Mouse (Mus musculus): Measurements from ENCODE around the gene Galk2. TPM values are rescaled to one million over a fixed set of nuclear protein-coding genes. Genes with fewer than 3 reads are reported as not detected.

The Galk2 gene
- polyA plus RNA-seq, 1 experiment from 2014 or later: 33.7 TPM

DNA sequence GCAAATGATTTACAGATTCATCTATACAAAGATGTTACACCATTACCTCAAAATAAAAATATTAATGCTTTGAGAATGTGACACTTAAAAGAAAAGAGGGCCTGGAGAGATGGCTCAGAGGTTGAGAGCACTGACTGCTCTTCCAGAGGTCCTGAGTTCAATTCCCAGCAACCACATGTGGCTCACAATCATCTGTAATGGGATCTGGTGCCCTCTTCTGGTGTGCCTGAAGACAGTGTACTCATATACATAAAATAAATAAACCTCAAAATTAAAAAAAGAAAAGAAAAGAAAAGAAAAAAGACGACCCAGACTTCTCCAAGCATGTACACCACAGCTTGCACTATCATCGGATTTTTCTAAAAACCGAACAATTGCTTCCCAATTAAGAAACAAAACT, 1.2 kb upstream of the Galk2 start:
- peaks cover 24% of the 10 kb centered on the region for H3K4me1 ChIP-seq
- WGBS: 35% methylated on average over 3 of the region's 3 CpGs
- ATAC-seq (ENCODE audit: extremely low read depth, insufficient number of reproducible peaks, low FRiP score, low TSS enrichment): no peak
- no peaks in the 10 kb centered on the region for H3K27me3 ChIP-seq (replicated peaks)
- no peaks in the 10 kb centered on the region for H3K36me3 ChIP-seq
- H3K4me2 ChIP-seq: peak overlapping the region; percentile 86
- peak overlapping the region; percentile 89 for H3K4me3 ChIP-seq
- H3K27ac ChIP-seq (replicated peaks): no peak overlapping the region
- H3K9ac ChIP-seq: peak overlapping the region; percentile 99
- no peaks in the 10 kb centered on the region for H3K9me3 ChIP-seq

DNA sequence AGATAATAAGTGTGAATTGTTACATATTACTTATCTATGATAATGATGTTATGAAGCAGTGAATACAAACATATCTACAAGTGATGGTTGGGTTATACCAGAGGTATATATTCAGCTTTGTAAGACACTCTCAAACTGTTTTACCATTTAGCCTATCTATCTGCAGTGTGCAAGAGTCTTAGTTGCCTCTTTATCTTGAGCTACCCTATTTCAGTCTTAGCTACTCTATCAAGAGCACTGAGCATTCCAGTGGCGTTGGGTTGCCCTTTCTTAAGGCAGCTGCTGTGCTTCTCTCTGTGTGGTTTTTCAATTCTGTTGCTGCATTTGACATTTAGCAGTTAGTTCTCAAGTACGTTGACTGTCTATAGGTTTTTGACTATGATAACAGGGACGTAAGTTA, 4.9 kb downstream of the Galk2 start:
- H3K4me2 ChIP-seq: no peak overlapping the region
- no peak overlapping the region for H3K9ac ChIP-seq
- H3K27ac ChIP-seq (replicated peaks): no peak overlapping the region
- H3K9me3 ChIP-seq: no peaks in the 10 kb centered on the region
- no peak overlapping the region for H3K4me3 ChIP-seq
- no peaks in the 10 kb centered on the region; the same call in 1 of the 2 replicates for H3K36me3 ChIP-seq
- peaks cover 16% of the 10 kb centered on the region for H3K4me1 ChIP-seq
- no peak for ATAC-seq (ENCODE audit: extremely low read depth, insufficient number of reproducible peaks, low FRiP score, low TSS enrichment)
- WGBS: 53% methylated on average over 3 of the region's 3 CpGs
- no peaks in the 10 kb centered on the region for H3K27me3 ChIP-seq (replicated peaks)

DNA sequence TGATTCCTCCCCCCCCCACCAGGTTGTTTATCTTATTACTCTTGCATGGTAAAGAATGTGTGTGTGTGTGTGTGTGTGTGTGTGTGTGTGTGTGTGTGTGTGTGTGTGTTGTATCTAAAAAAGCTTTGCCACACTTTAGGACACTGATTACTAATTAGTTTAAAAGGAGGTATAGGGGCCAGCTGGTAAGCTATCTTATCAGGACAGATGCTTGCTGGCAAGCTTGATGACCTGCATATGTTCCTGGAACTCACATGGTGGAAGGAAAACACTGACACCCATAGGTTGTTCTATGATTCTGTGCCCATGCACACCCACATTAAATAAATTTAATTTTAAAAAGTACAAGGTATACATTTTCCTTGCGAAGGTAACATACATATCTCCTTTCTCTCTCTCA, 5.6 kb downstream of the Galk2 start:
- Histone ChIP-seq H3K27me3 (replicated peaks) (no peaks in the 10 kb centered on the region), H3K9me3 (no peaks in the 10 kb centered on the region), H3K4me1 (peaks cover 16% of the 10 kb centered on the region), H3K9ac (no peak overlapping the region), H3K4me2 (no peak overlapping the region), H3K36me3 (peaks cover 4% of the 10 kb centered on the region), H3K4me3 (no peak overlapping the region), H3K27ac (replicated peaks) (no peak overlapping the region)
- ATAC-seq (ENCODE audit: extremely low read depth, insufficient number of reproducible peaks, low FRiP score, low TSS enrichment): no peak
- 91% methylated on average over 1 of the region's 1 CpGs for whole genome bisulfite sequencing

DNA sequence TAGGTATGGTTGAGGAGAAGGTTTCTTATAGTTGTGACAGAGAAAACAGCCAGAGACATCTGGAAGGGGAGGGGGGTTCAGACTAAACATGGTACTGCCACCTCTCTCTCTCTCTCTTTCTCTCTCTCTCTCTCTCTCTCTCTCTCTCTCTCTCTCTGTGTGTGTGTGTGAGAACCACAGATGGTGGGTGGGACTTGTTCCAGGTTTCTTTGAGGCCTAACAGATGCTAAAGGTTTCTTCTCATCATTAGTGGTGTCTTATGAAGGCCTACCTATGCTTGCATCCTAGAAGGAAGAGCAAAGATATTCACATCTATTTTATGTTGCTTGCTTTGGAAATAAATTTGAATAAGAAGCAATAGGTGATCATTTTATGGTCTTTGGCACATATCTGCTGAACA, 6.7 kb downstream of the Galk2 start:
- H3K27me3 ChIP-seq (replicated peaks): no peaks in the 10 kb centered on the region
- H3K4me3 ChIP-seq: peak overlapping the region; percentile 74
- no peak for ATAC-seq (ENCODE audit: extremely low read depth, insufficient number of reproducible peaks, low FRiP score, low TSS enrichment)
- peaks cover 16% of the 10 kb centered on the region for H3K4me1 ChIP-seq
- H3K4me2 ChIP-seq: peak overlapping the region; percentile 75
- H3K27ac ChIP-seq (replicated peaks): no peak overlapping the region
- no peaks in the 10 kb centered on the region for H3K9me3 ChIP-seq
- H3K36me3 ChIP-seq: peaks cover 4% of the 10 kb centered on the region
- H3K9ac ChIP-seq: peak overlapping the region; percentile 78

GRCm38 (mm10) chr2:125866058-125866740, 7.3 kb downstream of the Galk2 start:
- WGBS: 3% methylated on average over 23 of the region's 23 CpGs
- H3K36me3 ChIP-seq: peaks cover 4% of the 10 kb centered on the region
- ATAC-seq (ENCODE audit: extremely low read depth, insufficient number of reproducible peaks, low FRiP score, low TSS enrichment): no peak; the same call in 1 of the 2 replicates
- H3K4me3 ChIP-seq: peak overlapping the region; percentile 74
- H3K9me3 ChIP-seq: no peaks in the 10 kb centered on the region
- H3K4me2 ChIP-seq: peak overlapping the region; percentile 75
- H3K27me3 ChIP-seq (replicated peaks): no peaks in the 10 kb centered on the region
- no peak overlapping the region; the same call in 1 of the 2 replicates for H3K27ac ChIP-seq (replicated peaks)
- H3K9ac ChIP-seq: peak overlapping the region; percentile 78
- peaks cover 16% of the 10 kb centered on the region for H3K4me1 ChIP-seq

DNA sequence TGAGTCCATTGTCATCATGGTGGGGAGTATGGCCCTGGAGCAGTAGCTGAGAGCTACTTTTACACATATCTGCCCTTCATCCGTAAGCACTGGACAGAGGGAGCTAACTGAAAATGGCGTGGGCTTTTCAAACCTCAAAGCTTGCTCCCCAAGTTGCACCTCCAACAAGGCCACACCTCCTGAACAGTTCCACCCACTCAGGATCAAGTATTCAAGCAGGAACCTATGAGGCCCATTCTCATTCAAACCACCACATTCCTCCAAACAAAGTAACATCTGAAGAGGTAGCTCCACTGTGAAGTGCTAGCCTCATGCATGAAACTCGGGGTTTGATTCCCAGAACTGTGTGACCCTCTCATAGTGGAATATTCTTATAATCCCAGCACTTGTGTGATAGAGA, 9.4 kb downstream of the Galk2 start:
- Histone ChIP-seq H3K4me3 (no peak overlapping the region), H3K9me3 (no peaks in the 10 kb centered on the region), H3K4me1 (peaks cover 16% of the 10 kb centered on the region), H3K27ac (replicated peaks) (no peak overlapping the region), H3K27me3 (replicated peaks) (no peaks in the 10 kb centered on the region), H3K36me3 (peaks cover 7% of the 10 kb centered on the region), H3K4me2 (no peak overlapping the region), H3K9ac (no peak overlapping the region)
- WGBS: 71% methylated on average over 3 of the region's 3 CpGs
- ATAC-seq (ENCODE audit: extremely low read depth, insufficient number of reproducible peaks, low FRiP score, low TSS enrichment): no peak

- H3K36me3 ChIP-seq: peaks cover 7% of the 10 kb centered on the region
- WGBS: 82% methylated on average over 3 of the region's 3 CpGs
- H3K27ac ChIP-seq (replicated peaks): no peak overlapping the region
- no peak overlapping the region for H3K9ac ChIP-seq
- no peak for ATAC-seq (ENCODE audit: extremely low read depth, insufficient number of reproducible peaks, low FRiP score, low TSS enrichment)
- peaks cover 16% of the 10 kb centered on the region for H3K4me1 ChIP-seq
- no peaks in the 10 kb centered on the region for H3K9me3 ChIP-seq
- H3K27me3 ChIP-seq (replicated peaks): no peaks in the 10 kb centered on the region
- H3K4me3 ChIP-seq: no peak overlapping the region
- H3K4me2 ChIP-seq: no peak overlapping the region
Observed at GRCm38 (mm10) chr2:125870159-125870558, 11.2 kb downstream of the Galk2 start.

GRCm38 (mm10) chr2:125885891-125886576, 27.1 kb downstream of the Galk2 start:
- H3K27ac ChIP-seq (replicated peaks): no peak overlapping the region
- no peaks in the 10 kb centered on the region for H3K36me3 ChIP-seq
- no peak overlapping the region for H3K9ac ChIP-seq
- H3K4me3 ChIP-seq: no peak overlapping the region
- no peak overlapping the region for H3K4me2 ChIP-seq
- no peaks in the 10 kb centered on the region for H3K27me3 ChIP-seq (replicated peaks)
- no peaks in the 10 kb centered on the region for H3K4me1 ChIP-seq
- 0 out of 2 replicates have a peak, but pooled peaks cover 2% of the 10 kb centered on the region for H3K9me3 ChIP-seq
- ATAC-seq (ENCODE audit: extremely low read depth, insufficient number of reproducible peaks, low FRiP score, low TSS enrichment): no peak
- WGBS: 76% methylated on average over 4 of the region's 4 CpGs

DNA sequence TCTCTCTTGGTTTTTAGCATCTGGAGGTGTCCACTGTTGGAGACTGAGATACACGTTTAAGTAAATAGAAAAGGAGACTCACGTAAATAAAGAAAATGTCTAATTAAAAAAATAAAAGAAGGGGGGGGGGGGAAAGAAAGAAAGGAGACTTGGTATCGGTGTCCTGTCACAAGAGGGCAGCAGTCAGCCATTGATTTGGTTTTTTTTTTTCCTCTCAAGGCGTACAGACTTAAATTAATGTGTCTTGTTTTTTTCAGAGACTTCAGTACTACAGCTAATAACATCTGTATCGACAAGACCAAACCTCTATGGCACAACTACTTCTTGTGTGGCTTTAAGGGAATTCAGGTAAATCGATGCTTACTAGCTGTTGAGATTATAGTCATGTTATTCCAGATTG, 34.2 kb downstream of the Galk2 start:
- Histone ChIP-seq H3K27me3 (replicated peaks) (no peaks in the 10 kb centered on the region), H3K36me3 (peaks cover 10% of the 10 kb centered on the region), H3K27ac (replicated peaks) (no peak overlapping the region), H3K4me3 (no peak overlapping the region), H3K9ac (no peak overlapping the region), H3K4me2 (no peak overlapping the region), H3K9me3 (no peaks in the 10 kb centered on the region), H3K4me1 (no peaks in the 10 kb centered on the region)
- no peak for ATAC-seq (ENCODE audit: extremely low read depth, insufficient number of reproducible peaks, low FRiP score, low TSS enrichment)
- 42% methylated on average over 6 of the region's 6 CpGs for WGBS

- Histone ChIP-seq H3K9me3 (no peaks in the 10 kb centered on the region), H3K36me3 (peaks cover 13% of the 10 kb centered on the region), H3K4me2 (no peak overlapping the region), H3K9ac (no peak overlapping the region), H3K27me3 (replicated peaks) (no peaks in the 10 kb centered on the region), H3K4me3 (no peak overlapping the region), H3K4me1 (no peaks in the 10 kb centered on the region; the same call in 1 of the 2 replicates), H3K27ac (replicated peaks) (no peak overlapping the region)
- ATAC-seq (ENCODE audit: extremely low read depth, insufficient number of reproducible peaks, low FRiP score, low TSS enrichment): no peak
- 85% methylated on average over 4 of the region's 4 CpGs for WGBS
Observed at GRCm38 (mm10) chr2:125895099-125895498, 36.2 kb downstream of the Galk2 start.

GRCm38 (mm10) chr2:125896355-125896754, 37.4 kb downstream of the Galk2 start:
- no peaks in the 10 kb centered on the region for H3K27me3 ChIP-seq (replicated peaks)
- peaks cover 10% of the 10 kb centered on the region for H3K4me1 ChIP-seq
- peaks cover 13% of the 10 kb centered on the region for H3K36me3 ChIP-seq
- no peak overlapping the region for H3K27ac ChIP-seq (replicated peaks)
- ATAC-seq (ENCODE audit: extremely low read depth, insufficient number of reproducible peaks, low FRiP score, low TSS enrichment): no peak
- no peak overlapping the region for H3K9ac ChIP-seq
- H3K4me3 ChIP-seq: no peak overlapping the region
- H3K9me3 ChIP-seq: no peaks in the 10 kb centered on the region
- H3K4me2 ChIP-seq: no peak overlapping the region
- WGBS: 77% methylated on average over 3 of the region's 3 CpGs
